Mouse (Mus musculus) CD4-positive, CD25-positive, alpha-beta regulatory T cell, adult 4 months (primary cell): ENCODE data around the gene Kng1. TPM values are rescaled to one million over a fixed set of nuclear protein-coding genes. Genes with fewer than 3 reads are reported as not detected.
A peak's percentile ranks its signal among the peaks of the same experiment; 100 is the strongest.

ENCODE experiments used
- ATAC-seq: one replicate; pipeline ENCODE4 v1.8.0; 2017
- polyA plus RNA-seq, 2 experiments: library from polyadenylated mRNA; unstranded; fragments of 100-300 nt; shearing (Covaris generic); gene quantifications; one replicate each; pipeline ENCODE4 v1.2.1; 2017

The Kng1 gene
- polyA plus RNA-seq, 2 experiments from 2014 or later = not detected

- ATAC-seq = no peak
Observed at GRCm38 (mm10) chr16:23114339-23115171, 56.9 kb downstream of the Kng1 start.

- ATAC-seq = no peak
Observed at GRCm38 (mm10) chr16:23115486-23115885, 57.8 kb downstream of the Kng1 start.

- ATAC-seq = no peak
Observed at GRCm38 (mm10) chr16:23117173-23117572, 59.5 kb downstream of the Kng1 start.

- ATAC-seq = no peak
Observed at GRCm38 (mm10) chr16:23122446-23122845, 64.8 kb downstream of the Kng1 start.

- no peak for ATAC-seq
Observed at GRCm38 (mm10) chr16:23123104-23123503, 65.4 kb downstream of the Kng1 start.

GRCm38 (mm10) chr16:23124398-23124797 is 66.7 kb downstream of the Kng1 start:
- no peak for ATAC-seq

GRCm38 (mm10) chr16:23127311-23127672 is 69.6 kb downstream of the Kng1 start:
- no peak for ATAC-seq

- ATAC-seq = peak; percentile 93
Observed at GRCm38 (mm10) chr16:23127673-23128375, 70.2 kb downstream of the Kng1 start, which contains the start of gene Rfc4. Gene Rfc4 (minus strand): TSS chr16:23127737.

- no peak for ATAC-seq
Observed at GRCm38 (mm10) chr16:23130303-23130702, 72.6 kb downstream of the Kng1 start.

Other genes with a start within 250 kb of the Kng1 start
- not detected for gene Crygs, start 246.3 kb upstream of the Kng1 start, polyA plus RNA-seq
- gene Tbccd1, start 200.2 kb upstream of the Kng1 start, polyA plus RNA-seq = 10 to 100 TPM; 18.1 to 34.5 TPM
- gene Dnajb11, start 200.0 kb upstream of the Kng1 start, polyA plus RNA-seq = 10 to 100 TPM; 45.0 to 54.4 TPM
- not detected for gene Ahsg, start 166.6 kb upstream of the Kng1 start, polyA plus RNA-seq
- not detected for gene Fetub, start 139.5 kb upstream of the Kng1 start, polyA plus RNA-seq
- not detected for gene Hrg, start 106.8 kb upstream of the Kng1 start, polyA plus RNA-seq
- gene Kng2, start 28.4 kb upstream of the Kng1 start, polyA plus RNA-seq = not detected
- gene Eif4a2, start 49.6 kb downstream of the Kng1 start, polyA plus RNA-seq = 100 to 1,000 TPM; 558 to 662 TPM
- 10 to 100 TPM; 38.4 to 51.1 TPM for gene Rfc4, start 69.9 kb downstream of the Kng1 start, polyA plus RNA-seq
- not detected for gene Adipoq, start 88.7 kb downstream of the Kng1 start, polyA plus RNA-seq
- 10 to 100 TPM; 70.1 to 99.5 TPM for gene St6gal1, start 166.9 kb downstream of the Kng1 start, polyA plus RNA-seq